Mouse (Mus musculus) limb, embryonic 15.5 days (tissue): ENCODE measurements around the gene Atp6v0e. TPM values are rescaled to one million over a fixed set of nuclear protein-coding genes. Genes with fewer than 3 reads are reported as not detected.

ENCODE experiments used
- ATAC-seq: fragments of 200-750 bp; cut with Nextera tagmentation; 2 replicates; pipeline ENCODE4 v1.8.0; 2017; ENCODE audit warnings: low read depth, moderate TSS enrichment; ENCODE audit not compliant: insufficient number of reproducible peaks, low FRiP score, low TSS enrichment
- H3K27ac ChIP-seq: fragments of 300-500 bp; sonication (generic); 2 replicates; pipeline ENCODE4 v1.5.1; 2015; ENCODE audit warnings: moderate library complexity, mild to moderate bottlenecking, inconsistent platforms
- H3K27me3 ChIP-seq: fragments of 300-500 bp; sonication (generic); 2 replicates; pipeline ENCODE4 v1.6.1; 2015; ENCODE audit warnings: inconsistent platforms
- H3K36me3 ChIP-seq: fragments of 300-500 bp; sonication (generic); 2 replicates; pipeline ENCODE4 v1.6.1; 2015; ENCODE audit warnings: inconsistent platforms
- H3K4me1 ChIP-seq: fragments of 300-500 bp; sonication (generic); 2 replicates; pipeline ENCODE4 v1.6.1; 2015; ENCODE audit warnings: inconsistent platforms
- H3K4me2 ChIP-seq: fragments of 300-500 bp; sonication (generic); 2 replicates; pipeline ENCODE4 v1.6.1; 2015; ENCODE audit warnings: mild to moderate bottlenecking, inconsistent platforms
- H3K4me3 ChIP-seq: fragments of 300-500 bp; sonication (generic); 2 replicates; pipeline ENCODE4 v1.5.1; 2015; ENCODE audit warnings: mild to moderate bottlenecking, inconsistent platforms
- H3K9ac ChIP-seq: fragments of 300-500 bp; sonication (generic); 2 replicates; pipeline ENCODE4 v1.6.1; 2015; ENCODE audit warnings: inconsistent platforms
- H3K9me3 ChIP-seq: fragments of 300-500 bp; sonication (generic); 2 replicates; pipeline ENCODE4 v1.6.1; 2016; ENCODE audit warnings: inconsistent platforms
- WGBS: fragments of 180-500 bp; shearing (Covaris S2); methylation state at CpG from one replicate; pipeline ENCODE4 v1.1.7; 2015; 5-methylcytosine and 5-hydroxymethylcytosine counted together
- polyA plus RNA-seq: library from polyadenylated mRNA; unstranded; fragments of >200 nt; fragmentation: Nextera tagmentation; extraction: Ambion mirVana; gene quantifications from 2 replicates; pipeline ENCODE4 v1.2.1, GENCODE M21; 2015

Gene Atp6v0e
- 247 and 248 TPM in 2 replicates for polyA plus RNA-seq

DNA sequence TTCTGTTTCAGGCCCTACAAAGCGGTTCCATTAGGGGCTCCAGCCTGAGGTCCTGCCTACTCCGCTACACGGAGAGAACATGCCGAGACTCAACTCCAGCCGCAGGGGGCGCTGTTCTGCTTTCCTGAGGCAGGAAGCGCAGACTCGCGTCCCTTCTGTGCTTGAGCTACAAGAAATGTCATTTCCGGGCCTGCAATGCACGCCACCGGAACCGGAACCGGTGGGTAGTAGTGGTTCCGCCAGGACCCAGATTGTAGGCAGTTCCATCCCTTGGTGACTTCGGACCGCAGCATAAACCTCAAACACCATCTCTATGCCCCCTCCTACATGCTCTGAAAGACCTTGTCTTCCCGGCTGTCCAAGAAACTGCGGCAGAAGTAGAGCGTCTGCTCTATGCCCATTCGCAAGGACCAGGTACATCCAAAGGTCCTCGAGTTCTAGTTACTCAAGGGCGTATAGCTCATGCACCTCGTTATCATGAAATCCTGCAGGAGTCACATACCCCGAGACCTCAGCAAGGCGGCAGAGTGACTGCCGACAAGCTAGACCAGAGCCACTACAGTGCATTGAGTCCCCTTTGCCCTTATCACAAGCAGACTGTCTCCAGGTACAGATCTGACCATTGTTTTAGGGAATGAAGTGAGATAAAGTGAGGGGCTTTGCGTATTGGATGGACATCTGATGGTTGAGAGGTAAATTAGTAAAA lies at the start of gene Atp6v0e:
Gene Atp6v0e (plus strand): TSS at position 254 of the 706 bp plus-strand sequence.
- no peaks in the 10 kb centered on the region; the same call in 1 of the 2 replicates for H3K27me3 ChIP-seq
- peak; percentile 55; the same call in 1 of the 2 replicates for ATAC-seq
- no peaks in the 10 kb centered on the region for H3K9me3 ChIP-seq
- WGBS = 2% methylated on average over 28 of the region's 28 CpGs
- H3K4me3 ChIP-seq = peak within 1 kb of the TSS; percentile 60
- peak within 1 kb of the TSS; percentile 35; the same call in 1 of the 2 replicates for H3K9ac ChIP-seq
- H3K4me1 ChIP-seq = peaks cover 7% of the 10 kb centered on the region
- H3K36me3 ChIP-seq = no peaks in the 10 kb centered on the region
- H3K4me2 ChIP-seq = peak within 1 kb of the TSS; percentile 69
- no peak within 1 kb of the TSS for H3K27ac ChIP-seq

GRCm38 (mm10) chr17:26614286-26614685 lies 48.7 kb upstream of the Atp6v0e start:
- Histone ChIP-seq H3K4me1 (peaks cover 23% of the 10 kb centered on the region), H3K36me3 (peaks cover 65% of the 10 kb centered on the region), H3K9ac (no peak overlapping the region), H3K4me2 (no peak overlapping the region), H3K27ac (peak overlapping the region; percentile 54), H3K9me3 (no peaks in the 10 kb centered on the region), H3K27me3 (no peaks in the 10 kb centered on the region), H3K4me3 (no peak overlapping the region)
- no peak for ATAC-seq
- WGBS = 64% methylated on average over 6 of the region's 6 CpGs

- Histone ChIP-seq H3K9ac (no peak overlapping the region), H3K4me3 (no peak overlapping the region), H3K27me3 (no peaks in the 10 kb centered on the region), H3K9me3 (no peaks in the 10 kb centered on the region), H3K4me1 (peaks cover 23% of the 10 kb centered on the region), H3K4me2 (no peak overlapping the region), H3K36me3 (peaks cover 67% of the 10 kb centered on the region), H3K27ac (0 out of 2 replicates have a peak overlapping the region, but pooled peaks have one; percentile 38)
- ATAC-seq = no peak
- WGBS = 66% methylated on average over 9 of the region's 9 CpGs
Measured at GRCm38 (mm10) chr17:26614708-26615486, 48.1 kb upstream of the Atp6v0e start.

GRCm38 (mm10) chr17:26616696-26617095 lies 46.3 kb upstream of the Atp6v0e start:
- Histone ChIP-seq H3K9me3 (no peaks in the 10 kb centered on the region), H3K9ac (no peak overlapping the region), H3K27me3 (no peaks in the 10 kb centered on the region), H3K4me3 (no peak overlapping the region), H3K4me2 (no peak overlapping the region), H3K36me3 (peaks cover 65% of the 10 kb centered on the region), H3K27ac (no peak overlapping the region), H3K4me1 (peaks cover 25% of the 10 kb centered on the region)
- WGBS = 80% methylated on average over 2 of the region's 2 CpGs
- no peak for ATAC-seq

- Histone ChIP-seq H3K9ac (no peak overlapping the region), H3K9me3 (no peaks in the 10 kb centered on the region), H3K27ac (no peak overlapping the region), H3K4me3 (no peak overlapping the region), H3K4me2 (no peak overlapping the region), H3K36me3 (peaks cover 72% of the 10 kb centered on the region), H3K27me3 (no peaks in the 10 kb centered on the region), H3K4me1 (peaks cover 21% of the 10 kb centered on the region)
- no peak for ATAC-seq
- 83% methylated on average over 5 of the region's 5 CpGs for WGBS
Measured at GRCm38 (mm10) chr17:26618498-26618897, 44.5 kb upstream of the Atp6v0e start.

- Histone ChIP-seq H3K9ac (no peak overlapping the region), H3K4me3 (no peak overlapping the region), H3K36me3 (peaks cover 74% of the 10 kb centered on the region), H3K4me2 (no peak overlapping the region), H3K27ac (no peak overlapping the region), H3K4me1 (peaks cover 14% of the 10 kb centered on the region), H3K9me3 (no peaks in the 10 kb centered on the region), H3K27me3 (no peaks in the 10 kb centered on the region)
- ATAC-seq = no peak
- WGBS = 86% methylated on average over 6 of the region's 6 CpGs
Measured at GRCm38 (mm10) chr17:26619577-26619976, 43.5 kb upstream of the Atp6v0e start.

DNA sequence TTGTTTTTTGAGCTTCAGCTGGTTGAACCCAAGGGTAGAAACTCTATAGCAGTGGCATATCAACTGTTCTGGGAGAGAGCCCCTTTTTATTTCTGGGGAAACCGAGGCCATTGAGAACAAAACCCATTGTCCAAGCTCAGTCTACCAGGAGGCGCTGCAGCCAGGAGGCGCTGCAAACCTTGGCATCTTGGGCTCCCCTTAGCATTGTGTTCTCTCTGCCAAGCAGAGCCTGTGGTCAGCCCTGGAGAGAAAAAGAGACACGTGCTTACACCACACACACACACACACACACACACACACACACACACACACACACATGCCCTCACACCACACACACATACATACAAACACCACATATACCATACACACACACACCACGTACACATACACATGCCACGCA lies 42.7 kb upstream of the Atp6v0e start:
- Histone ChIP-seq H3K27me3 (no peaks in the 10 kb centered on the region), H3K4me2 (no peak overlapping the region), H3K9ac (no peak overlapping the region), H3K9me3 (no peaks in the 10 kb centered on the region), H3K4me1 (peaks cover 14% of the 10 kb centered on the region), H3K36me3 (peaks cover 76% of the 10 kb centered on the region), H3K4me3 (no peak overlapping the region), H3K27ac (peak overlapping the region; percentile 75)
- WGBS = 98% methylated on average over 6 of the region's 6 CpGs
- no peak for ATAC-seq

GRCm38 (mm10) chr17:26620786-26621766 lies 42.0 kb upstream of the Atp6v0e start:
- ATAC-seq = peak; percentile 78
- 57% methylated on average over 17 of the region's 17 CpGs for WGBS
- Histone ChIP-seq H3K4me3 (no peak overlapping the region), H3K4me1 (peaks cover 14% of the 10 kb centered on the region), H3K27me3 (no peaks in the 10 kb centered on the region), H3K9ac (no peak overlapping the region), H3K9me3 (no peaks in the 10 kb centered on the region), H3K27ac (peak overlapping the region; percentile 75), H3K36me3 (peaks cover 78% of the 10 kb centered on the region), H3K4me2 (no peak overlapping the region)

DNA sequence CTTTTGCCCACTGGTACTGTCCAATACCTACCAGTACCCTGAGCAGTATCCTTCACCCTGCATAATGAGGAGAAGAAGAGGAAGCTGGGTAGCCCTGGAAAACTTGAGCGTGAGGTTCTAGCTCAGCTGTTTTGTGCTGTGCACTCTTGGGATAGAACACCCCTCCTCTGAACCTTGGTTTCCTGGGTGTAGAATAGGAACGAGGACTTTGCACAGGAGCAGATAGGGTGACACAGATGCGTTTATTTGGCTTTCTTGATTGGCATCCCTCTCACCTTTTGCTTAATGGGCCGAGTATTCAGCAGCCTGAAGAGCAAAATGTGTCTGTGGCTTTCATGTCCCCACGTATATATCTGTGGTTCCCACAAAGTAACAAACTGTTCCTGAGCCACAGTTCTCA lies 41.1 kb upstream of the Atp6v0e start:
- Histone ChIP-seq H3K4me2 (no peak overlapping the region), H3K27ac (peak overlapping the region; percentile 75; the same call in 1 of the 2 replicates), H3K4me3 (no peak overlapping the region), H3K27me3 (no peaks in the 10 kb centered on the region), H3K4me1 (peaks cover 14% of the 10 kb centered on the region), H3K9ac (no peak overlapping the region), H3K36me3 (peaks cover 77% of the 10 kb centered on the region), H3K9me3 (no peaks in the 10 kb centered on the region)
- ATAC-seq = no peak
- 84% methylated on average over 5 of the region's 5 CpGs for WGBS

DNA sequence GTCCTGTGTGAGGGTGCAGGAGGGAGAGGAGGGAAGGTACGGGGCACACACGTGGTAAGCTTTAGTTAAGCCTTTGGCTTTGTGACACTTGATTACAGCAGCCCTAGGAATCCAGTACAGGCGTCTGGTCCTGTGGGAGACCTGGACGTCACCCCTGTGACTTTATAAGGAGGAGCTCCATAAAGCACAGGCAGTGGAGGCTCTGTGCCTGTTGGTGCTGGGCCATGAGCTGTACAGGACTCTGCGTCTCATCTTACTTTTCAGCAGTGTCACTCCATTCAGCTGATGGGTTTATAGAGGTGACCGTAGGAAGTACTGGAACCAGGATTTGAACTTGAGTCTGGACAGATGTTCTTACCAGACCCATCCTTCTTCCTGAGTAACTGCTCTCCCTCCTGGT lies 39.0 kb upstream of the Atp6v0e start:
- no peaks in the 10 kb centered on the region for H3K27me3 ChIP-seq
- H3K4me1 ChIP-seq = peaks cover 14% of the 10 kb centered on the region
- H3K9me3 ChIP-seq = no peaks in the 10 kb centered on the region
- no peak overlapping the region for H3K4me3 ChIP-seq
- no peak for ATAC-seq
- H3K27ac ChIP-seq = no peak overlapping the region
- no peak overlapping the region for H3K9ac ChIP-seq
- peaks cover 79% of the 10 kb centered on the region for H3K36me3 ChIP-seq
- no peak overlapping the region for H3K4me2 ChIP-seq
- 80% methylated on average over 6 of the region's 6 CpGs for WGBS

DNA sequence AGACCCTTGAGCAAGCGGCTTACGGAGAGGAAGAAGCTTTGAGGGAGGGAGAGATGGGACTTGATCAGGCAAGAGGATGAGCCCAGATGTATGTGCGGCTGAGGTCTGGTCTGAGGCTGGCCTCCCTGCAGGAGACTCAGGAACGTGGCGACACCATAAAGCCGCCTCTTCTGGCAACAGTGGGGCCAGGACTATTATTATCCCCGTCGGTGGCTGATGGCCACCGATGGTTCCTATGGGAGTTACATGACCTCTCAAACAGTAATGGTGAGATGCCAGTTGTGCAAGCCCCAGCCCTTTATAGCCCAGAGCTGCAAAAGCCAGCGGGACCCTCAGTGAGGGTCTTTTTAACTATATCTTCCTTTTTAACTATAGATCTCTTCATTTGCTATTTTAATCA lies 38.0 kb upstream of the Atp6v0e start:
- H3K36me3 ChIP-seq = peaks cover 82% of the 10 kb centered on the region
- H3K9ac ChIP-seq = no peak overlapping the region
- ATAC-seq = no peak
- no peak overlapping the region for H3K27ac ChIP-seq
- no peak overlapping the region for H3K4me2 ChIP-seq
- 90% methylated on average over 10 of the region's 10 CpGs for WGBS
- H3K4me1 ChIP-seq = peaks cover 14% of the 10 kb centered on the region
- no peaks in the 10 kb centered on the region for H3K27me3 ChIP-seq
- no peaks in the 10 kb centered on the region for H3K9me3 ChIP-seq
- H3K4me3 ChIP-seq = no peak overlapping the region
